Mouse (Mus musculus) midbrain, embryonic 10.5 days (tissue): ENCODE data around the gene Clba1. TPM values are rescaled to one million over a fixed set of nuclear protein-coding genes. Genes with fewer than 3 reads are reported as not detected.
"Not testable (repeated sequence)": the region's sequence is repeated elsewhere in the genome, so short reads cannot be mapped to it uniquely, and the experiment has no call there.

Source experiments
- DNase-seq: peaks from one replicate; pipeline ENCODE4 v3.0.0-alpha.2; 2017; ENCODE audit warnings: low spot score
- H3K27ac ChIP-seq: fragments of 300-500 bp; sonication (generic); replicated peaks from 2 replicates; pipeline ENCODE4 v1.5.1; 2016; ENCODE audit warnings: mild to moderate bottlenecking
- H3K27me3 ChIP-seq: fragments of 300-500 bp; sonication (generic); 2 replicates; pipeline ENCODE4 v1.6.1; 2016; ENCODE audit warnings: low read depth, mild to moderate bottlenecking; ENCODE audit not compliant: poor library complexity, severe bottlenecking
- H3K36me3 ChIP-seq: fragments of 300-500 bp; sonication (generic); 2 replicates; pipeline ENCODE4 v1.6.1; 2016; ENCODE audit warnings: mild to moderate bottlenecking, moderate library complexity
- H3K4me1 ChIP-seq: fragments of 300-500 bp; sonication (generic); 2 replicates; pipeline ENCODE4 v1.6.1; 2016
- H3K4me3 ChIP-seq: fragments of 300-500 bp; sonication (generic); 2 replicates; pipeline ENCODE4 v1.5.1; 2016; ENCODE audit warnings: mild to moderate bottlenecking, moderate library complexity
- H3K9me3 ChIP-seq: fragments of 300-500 bp; sonication (generic); replicated peaks from 2 replicates; pipeline ENCODE4 v1.6.1; 2016; ENCODE audit warnings: mild to moderate bottlenecking
- WGBS: fragments of 180-500 bp; shearing (Covaris S2); methylation state at CpG from one replicate; pipeline ENCODE4 v1.1.7; 2016; 5-methylcytosine and 5-hydroxymethylcytosine counted together
- polyA plus RNA-seq: library from polyadenylated mRNA; unstranded; fragments of >200 nt; fragmentation: Nextera tagmentation; extraction: Ambion mirVana; gene quantifications from 2 replicates; pipeline ENCODE4 v1.2.1, GENCODE M21; 2016

Gene Clba1
- polyA plus RNA-seq, 1 experiment from 2014 or later = 13.7 TPM

DNA sequence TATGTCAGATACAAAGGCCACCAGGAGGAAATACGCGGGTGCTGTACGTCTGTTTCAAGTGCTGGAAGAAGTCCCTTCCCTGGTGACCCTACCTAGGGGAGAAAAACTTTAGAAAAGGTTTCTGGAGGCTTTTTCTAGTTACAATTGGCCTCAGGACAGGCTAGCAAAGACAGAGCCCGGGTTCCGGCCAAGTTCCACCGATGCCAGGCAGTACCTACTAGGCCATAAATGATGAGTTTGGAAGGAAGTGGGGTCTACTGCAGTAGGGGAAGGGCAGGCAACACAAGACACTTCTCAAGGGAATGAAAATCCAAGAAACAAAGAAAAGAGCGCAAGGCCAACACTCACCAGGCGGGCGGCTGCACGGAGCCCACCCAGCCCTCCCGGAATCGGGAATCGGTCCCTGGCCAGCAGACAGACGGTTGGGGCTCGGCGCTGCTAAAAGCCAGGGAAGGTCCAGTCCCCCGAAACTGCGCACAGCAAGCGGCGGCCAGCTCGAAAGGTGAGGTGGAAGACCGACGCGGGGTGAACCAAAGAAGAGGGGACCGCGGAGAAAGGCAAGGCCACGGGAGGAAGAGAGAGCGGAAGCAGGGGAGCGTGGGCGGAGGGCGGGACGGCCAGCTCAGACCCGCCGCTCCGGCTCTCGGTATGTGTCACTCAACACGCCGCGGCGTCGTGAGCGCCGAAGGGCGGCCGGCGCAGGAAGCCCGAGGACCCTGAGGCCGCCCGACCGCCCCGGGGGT is 19.9 kb downstream of the Clba1 start:
- peak overlapping the region; percentile 95 for H3K4me3 ChIP-seq
- H3K27me3 ChIP-seq = no peaks in the 10 kb centered on the region
- no peak for DNase-seq
- H3K36me3 ChIP-seq = peaks cover 70% of the 10 kb centered on the region
- peaks cover 54% of the 10 kb centered on the region for H3K4me1 ChIP-seq
- H3K9me3 ChIP-seq = no peaks in the 10 kb centered on the region
- WGBS = 1% methylated on average over 50 of the region's 51 CpGs
- H3K27ac ChIP-seq = peak overlapping the region; percentile 99

DNA sequence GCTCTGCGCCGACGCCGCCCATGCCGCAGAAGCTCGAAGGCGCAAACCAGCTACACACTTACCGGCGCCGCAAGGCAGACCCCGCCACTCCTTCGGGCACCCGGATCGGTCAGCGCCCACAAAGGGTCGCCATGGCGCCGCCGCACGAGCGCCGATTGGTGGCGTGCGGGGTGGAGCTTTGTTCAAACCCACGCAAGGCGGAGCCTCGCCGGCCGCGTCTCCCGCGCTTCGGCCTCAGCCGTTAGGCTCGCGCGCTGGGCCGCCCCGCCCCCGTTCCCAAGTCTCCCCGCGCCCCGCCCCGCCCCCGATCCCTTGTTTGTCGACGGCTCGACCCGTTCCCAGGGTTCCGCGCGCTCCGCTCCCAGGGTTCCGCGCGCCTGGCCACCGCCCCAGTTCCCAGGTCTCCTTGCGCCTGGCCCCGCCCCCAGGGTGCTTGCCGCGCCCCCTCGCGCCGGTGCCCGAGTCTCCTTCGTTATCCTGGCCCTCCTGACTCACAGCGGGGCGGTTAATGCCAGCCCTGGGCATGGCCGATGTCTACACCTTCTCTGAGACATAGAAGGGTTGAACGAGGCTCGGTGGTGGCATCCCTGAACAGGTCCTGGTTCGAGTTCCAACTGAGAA is 20.6 kb downstream of the Clba1 start, which contains the start of gene Cdca4:
Gene Cdca4 (minus strand): TSS at position 180 of the 621 bp plus-strand sequence.
- WGBS = under 1% methylated on average over 70 of the region's 72 CpGs
- Histone ChIP-seq H3K36me3 (peaks cover 64% of the 10 kb centered on the region), H3K27me3 (no peaks in the 10 kb centered on the region), H3K4me3 (peak within 1 kb of the TSS; percentile 95), H3K9me3 (no peaks in the 10 kb centered on the region), H3K4me1 (peaks cover 47% of the 10 kb centered on the region), H3K27ac (peak within 1 kb of the TSS; percentile 99)
- DNase-seq = peak; percentile 99

DNA sequence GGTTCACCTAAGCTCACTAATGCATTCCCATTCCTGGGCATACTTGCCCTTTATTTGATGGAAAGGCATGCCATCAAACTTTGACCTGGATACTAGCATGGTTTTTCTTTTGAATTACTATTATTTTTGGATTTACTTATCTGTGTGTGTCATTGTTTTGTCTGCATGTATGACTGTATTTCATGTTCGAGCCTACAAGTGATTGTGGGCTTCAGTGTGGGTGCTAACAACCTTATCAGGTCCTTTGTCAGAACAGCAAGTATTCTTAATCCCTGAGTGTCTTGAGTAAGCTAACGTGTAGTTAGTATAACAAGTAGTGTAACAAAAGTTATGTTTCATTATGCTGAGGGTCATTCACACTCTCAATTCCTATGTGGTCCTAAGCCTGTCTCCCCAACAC is 21.4 kb downstream of the Clba1 start:
- H3K9me3 ChIP-seq = no peaks in the 10 kb centered on the region
- DNase-seq = no peak
- H3K27me3 ChIP-seq = no peaks in the 10 kb centered on the region
- H3K27ac ChIP-seq = peak overlapping the region; percentile 99
- H3K4me1 ChIP-seq = peaks cover 43% of the 10 kb centered on the region
- H3K4me3 ChIP-seq = peak overlapping the region; percentile 95
- WGBS = 45% methylated on average over 2 of the region's 2 CpGs
- peaks cover 56% of the 10 kb centered on the region for H3K36me3 ChIP-seq

DNA sequence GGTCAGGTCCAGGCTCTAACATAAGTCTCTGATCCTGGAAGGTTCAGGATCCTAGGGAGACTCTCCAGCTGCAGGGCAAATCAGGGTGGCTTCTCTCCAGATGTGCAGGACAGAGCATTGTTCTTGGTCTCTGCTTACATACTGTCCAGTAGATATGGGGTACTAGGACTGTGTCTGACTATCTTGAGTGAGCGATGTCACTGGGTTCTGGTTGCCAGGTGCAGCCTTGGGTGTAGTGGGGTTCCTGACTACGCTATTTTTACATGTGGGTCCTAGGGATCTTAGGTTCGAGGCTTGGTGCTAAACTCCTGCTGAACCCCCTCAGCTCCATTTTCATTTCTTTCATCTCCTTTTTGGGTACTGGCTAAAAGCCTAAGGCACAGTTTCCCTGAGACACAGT is 21.8 kb downstream of the Clba1 start:
- no peak for DNase-seq
- no peaks in the 10 kb centered on the region for H3K27me3 ChIP-seq

DNA sequence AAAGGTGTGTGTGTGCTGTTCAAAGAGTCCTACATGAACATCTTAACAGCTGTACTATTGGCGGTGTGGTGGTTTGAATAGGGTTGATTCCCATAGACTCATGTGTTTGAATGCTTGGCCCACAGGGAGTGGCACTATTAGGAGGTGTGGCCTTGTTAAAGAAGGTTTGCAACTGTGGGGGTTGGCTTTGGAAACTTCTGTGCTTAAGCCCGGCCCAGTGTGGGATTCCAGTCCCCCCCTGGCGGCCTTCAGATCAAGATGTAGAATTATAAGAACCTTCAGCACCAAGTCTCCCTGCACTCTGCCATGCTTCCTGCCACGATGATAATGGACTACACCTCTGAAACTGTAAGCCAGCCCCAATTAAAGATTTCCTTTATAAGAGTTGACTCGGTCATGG is 23.7 kb downstream of the Clba1 start:
- no peak overlapping the region for H3K27ac ChIP-seq
- 90% methylated on average over 5 of the region's 5 CpGs for WGBS
- H3K36me3 ChIP-seq = peaks cover 34% of the 10 kb centered on the region
- no peaks in the 10 kb centered on the region for H3K9me3 ChIP-seq
- no peaks in the 10 kb centered on the region for H3K27me3 ChIP-seq
- DNase-seq = no peak
- no peak overlapping the region for H3K4me3 ChIP-seq
- H3K4me1 ChIP-seq = peaks cover 23% of the 10 kb centered on the region

More for the DNA sequence above, 21.8 kb downstream of the Clba1 start:
- 90% methylated on average over 3 of the region's 3 CpGs for WGBS
- peaks cover 52% of the 10 kb centered on the region for H3K36me3 ChIP-seq
- no peaks in the 10 kb centered on the region for H3K9me3 ChIP-seq
- peak overlapping the region; percentile 99 for H3K27ac ChIP-seq
- H3K4me1 ChIP-seq = peaks cover 42% of the 10 kb centered on the region
- H3K4me3 ChIP-seq = peak overlapping the region; percentile 95

DNA sequence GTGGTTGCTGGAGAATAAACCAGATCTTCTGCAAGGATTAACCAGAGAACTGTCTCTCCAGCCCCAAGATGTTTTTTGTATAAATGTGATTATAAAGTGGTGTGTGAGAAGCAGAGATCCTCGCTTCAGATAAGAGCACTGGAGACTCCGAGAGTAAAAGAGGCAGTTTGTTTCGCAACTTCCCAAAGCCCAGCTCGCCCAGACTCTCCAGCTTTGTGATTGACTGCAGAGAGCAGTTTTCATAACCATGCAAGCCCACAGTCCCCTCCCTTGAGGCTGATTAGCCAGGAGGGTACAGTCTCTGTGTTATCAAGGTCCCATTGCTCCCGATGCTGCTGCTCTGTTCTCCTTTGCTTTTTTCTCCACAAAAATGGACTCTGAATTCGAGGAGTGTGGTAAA is 24.8 kb downstream of the Clba1 start:
- no peak for DNase-seq
- H3K4me3 ChIP-seq = no peak overlapping the region
- no peaks in the 10 kb centered on the region for H3K27me3 ChIP-seq
- H3K27ac ChIP-seq = no peak overlapping the region
- no peaks in the 10 kb centered on the region for H3K9me3 ChIP-seq
- peaks cover 26% of the 10 kb centered on the region for H3K36me3 ChIP-seq
- H3K4me1 ChIP-seq = peaks cover 15% of the 10 kb centered on the region
- 87% methylated on average over 6 of the region's 6 CpGs for WGBS

DNA sequence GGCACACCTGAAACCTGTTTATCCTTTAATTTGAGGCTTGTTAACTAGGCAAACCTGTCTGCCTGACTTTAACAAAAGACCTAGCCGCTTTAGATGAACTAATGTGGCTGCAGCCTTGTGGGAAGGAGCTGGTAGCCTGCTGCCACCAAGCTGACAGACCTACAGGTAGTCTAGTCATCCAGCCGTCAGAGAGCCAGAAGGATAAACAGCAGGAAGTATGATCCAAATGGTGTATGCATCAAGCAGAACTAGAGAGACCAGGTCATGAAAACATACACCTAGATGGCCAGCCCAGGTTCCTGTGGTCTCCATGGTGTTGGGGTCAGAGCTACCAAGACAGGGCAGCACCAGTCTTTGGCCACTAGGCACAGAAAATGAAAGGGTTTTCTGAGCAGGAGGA is 26.3 kb downstream of the Clba1 start:
- Histone ChIP-seq H3K4me3 (no peak overlapping the region), H3K27ac (no peak overlapping the region), H3K4me1 (peaks cover 14% of the 10 kb centered on the region), H3K36me3 (peaks cover 26% of the 10 kb centered on the region), H3K27me3 (no peaks in the 10 kb centered on the region), H3K9me3 (no peaks in the 10 kb centered on the region)
- 76% methylated on average over 2 of the region's 2 CpGs for WGBS
- DNase-seq = no peak

DNA sequence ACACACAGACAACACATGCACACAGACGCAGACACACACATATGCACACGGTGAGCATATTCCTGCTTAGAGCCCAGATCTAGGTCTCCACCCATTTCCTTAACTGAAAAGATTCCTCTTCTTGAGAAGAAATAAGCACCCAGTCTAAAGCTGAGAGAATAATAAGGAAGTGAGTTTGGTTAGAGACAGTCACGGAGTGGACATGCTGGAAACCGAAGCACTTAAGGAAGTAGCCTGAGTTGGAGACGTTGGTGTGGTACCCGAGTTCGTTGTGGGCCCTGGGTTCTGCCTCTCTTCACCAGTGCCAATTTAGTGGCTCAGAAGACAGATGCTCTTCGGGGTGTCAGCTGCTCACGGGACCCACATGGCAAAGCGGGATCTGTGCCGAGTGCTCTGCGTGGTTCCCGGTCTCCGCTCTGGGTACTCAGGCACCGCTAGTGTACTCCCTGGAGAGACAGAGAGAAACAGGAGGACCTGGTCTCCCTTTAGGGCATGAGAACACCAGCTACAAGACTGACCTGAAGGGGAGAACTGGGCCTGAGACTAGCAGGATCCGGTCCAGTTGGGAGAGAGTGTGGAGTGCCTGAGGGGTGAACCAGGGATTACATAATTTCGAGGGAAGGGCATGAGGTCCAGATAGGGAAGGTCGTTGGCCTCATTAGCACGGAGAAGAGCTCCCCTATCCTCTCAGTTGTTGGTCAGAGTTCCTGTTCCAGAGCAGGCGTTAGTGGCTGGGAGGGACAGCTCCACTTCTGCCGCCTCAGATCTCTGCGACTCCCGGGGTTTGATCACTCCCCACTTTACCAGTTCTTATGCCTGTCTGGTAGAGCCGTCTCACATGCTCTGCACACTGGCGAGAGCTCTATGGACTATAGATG is 31.7 kb downstream of the Clba1 start:
- no peak overlapping the region for H3K27ac ChIP-seq
- no peak for DNase-seq

DNA sequence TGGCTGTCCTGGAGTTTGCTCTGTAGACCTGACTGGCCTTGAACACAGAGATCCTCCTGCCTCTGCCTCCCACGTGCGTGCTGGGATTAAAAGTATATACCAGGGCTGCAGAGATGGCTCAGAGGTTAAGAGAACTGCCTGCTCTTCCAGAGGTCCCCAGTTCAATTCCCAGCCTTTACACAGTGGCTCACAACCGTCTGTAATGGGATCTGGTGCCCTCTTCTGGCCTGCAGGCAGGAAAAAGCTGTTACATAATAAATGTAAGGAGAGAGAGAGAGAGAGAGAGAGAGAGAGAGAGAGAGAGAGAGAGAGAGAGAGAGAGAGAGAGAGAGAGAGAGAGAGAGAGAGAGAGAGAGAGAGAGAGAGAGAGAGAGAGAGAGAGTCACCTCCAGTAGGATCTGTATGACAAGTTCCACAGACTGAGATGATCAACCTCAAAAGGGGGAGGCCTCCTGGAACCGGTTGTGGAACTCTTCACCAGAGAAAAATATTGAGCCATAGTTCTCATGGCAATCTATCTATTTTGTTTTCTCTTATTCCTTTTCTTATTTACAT is 32.7 kb downstream of the Clba1 start:
- H3K27ac ChIP-seq, DNase-seq, H3K4me3 ChIP-seq, H3K4me1 ChIP-seq, H3K36me3 ChIP-seq, H3K27me3 ChIP-seq, H3K9me3 ChIP-seq: not testable (repeated sequence)
- 62% methylated on average over 4 of the region's 4 CpGs for WGBS

More for the DNA sequence above, 31.7 kb downstream of the Clba1 start:
- Histone ChIP-seq H3K9me3 (no peaks in the 10 kb centered on the region), H3K4me3 (no peak overlapping the region), H3K27me3 (no peaks in the 10 kb centered on the region), H3K4me1 (no peaks in the 10 kb centered on the region), H3K36me3 (no peaks in the 10 kb centered on the region)
- WGBS = 82% methylated on average over 25 of the region's 25 CpGs

DNA sequence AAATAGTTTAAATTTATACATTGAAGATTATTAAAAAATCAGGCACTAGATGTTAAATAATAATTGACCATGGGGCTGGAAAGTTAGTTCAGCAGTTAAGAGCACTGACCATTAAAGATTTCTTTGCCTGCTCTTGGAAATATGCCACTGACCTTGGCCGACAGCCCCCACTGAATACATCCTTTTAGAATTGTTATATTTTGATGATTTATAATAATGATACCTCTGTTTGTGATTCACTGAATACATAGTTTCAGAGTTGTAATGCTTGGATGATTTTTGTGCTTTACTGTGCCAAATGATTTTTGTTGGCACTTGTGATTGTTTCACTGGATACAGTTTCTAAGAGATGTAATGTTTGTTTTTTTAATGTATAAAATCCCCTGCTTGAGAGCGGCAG is 33.4 kb downstream of the Clba1 start:
- not testable (repeated sequence) for H3K27me3 ChIP-seq, H3K36me3 ChIP-seq, DNase-seq, H3K4me3 ChIP-seq, H3K27ac ChIP-seq, H3K9me3 ChIP-seq, H3K4me1 ChIP-seq
- 83% methylated on average over 2 of the region's 2 CpGs for WGBS

DNA sequence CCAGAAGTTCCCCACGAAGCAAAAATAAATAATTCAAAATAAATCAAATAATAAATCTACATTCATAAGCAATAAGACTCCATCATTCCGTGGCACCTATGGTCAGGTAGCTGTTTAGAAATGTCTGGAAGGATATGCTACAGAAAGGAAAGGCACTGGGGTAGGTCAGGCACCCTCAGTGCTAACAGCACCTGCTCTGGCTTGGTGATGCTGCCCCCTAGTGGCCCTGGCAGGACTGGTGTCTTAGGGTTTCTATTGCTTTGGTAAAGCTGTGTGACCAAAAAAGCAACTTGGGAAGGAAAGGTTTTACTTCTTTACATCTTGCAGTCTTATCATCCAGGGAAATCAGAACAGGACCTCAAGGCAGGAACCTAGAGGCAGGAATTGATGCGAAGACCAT is 35.1 kb downstream of the Clba1 start:
- no peaks in the 10 kb centered on the region for H3K4me1 ChIP-seq
- H3K9me3 ChIP-seq = no peaks in the 10 kb centered on the region
- DNase-seq = peak; percentile 82
- WGBS = 17% methylated on average over 3 of the region's 3 CpGs
- no peak overlapping the region for H3K4me3 ChIP-seq
- H3K27me3 ChIP-seq = no peaks in the 10 kb centered on the region
- no peaks in the 10 kb centered on the region for H3K36me3 ChIP-seq
- no peak overlapping the region for H3K27ac ChIP-seq

DNA sequence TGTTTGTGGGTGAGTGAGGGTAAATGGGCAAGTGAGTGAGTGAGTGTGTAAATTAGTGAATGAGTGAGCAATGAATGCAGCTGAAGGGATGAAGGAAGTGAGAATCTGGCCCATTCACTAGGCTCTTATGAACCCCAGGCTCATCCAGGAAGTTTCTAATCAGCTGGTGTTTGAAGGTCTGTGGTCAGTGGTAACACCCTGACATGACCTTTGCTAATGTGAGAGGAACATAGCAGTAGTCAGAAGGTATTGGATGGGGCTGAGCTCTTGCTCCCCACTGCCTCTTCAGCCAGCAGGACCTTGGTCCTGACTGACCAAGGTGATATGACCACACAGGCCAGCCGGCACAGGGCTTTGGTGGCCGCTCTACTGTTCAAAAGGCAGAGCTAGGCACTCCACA is 39.1 kb downstream of the Clba1 start:
- H3K9me3 ChIP-seq = no peaks in the 10 kb centered on the region
- DNase-seq = no peak
- no peak overlapping the region for H3K4me3 ChIP-seq
- no peaks in the 10 kb centered on the region for H3K27me3 ChIP-seq
- no peaks in the 10 kb centered on the region for H3K36me3 ChIP-seq
- no peak overlapping the region for H3K27ac ChIP-seq
- 98% methylated on average over 2 of the region's 2 CpGs for WGBS
- 0 out of 2 replicates have a peak, but pooled peaks cover 3% of the 10 kb centered on the region for H3K4me1 ChIP-seq
